Mouse (Mus musculus): ENCODE results near the gene Rab6a. TPM values are rescaled to one million over a fixed set of nuclear protein-coding genes. Genes with fewer than 3 reads are reported as not detected.

The Rab6a gene
- polyA plus RNA-seq, 1 experiment from 2014 or later: 122 TPM

GRCm38 (mm10) chr7:100678948-100679880, 72.0 kb downstream of the Rab6a start:
- Histone ChIP-seq H3K27me3 (replicated peaks; ENCODE audit: control insufficient read depth, insufficient read depth, low read length) (no peaks in the 10 kb centered on the region), H3K4me2 (replicated peaks; ENCODE audit: low read depth) (peak overlapping the region; percentile 25; the same call in 1 of the 2 replicates), H3K36me3 (ENCODE audit: control insufficient read depth, insufficient read depth) (no peaks in the 10 kb centered on the region), H3K27ac (ENCODE audit: low read depth, low read length) (no peak overlapping the region), H3K9ac (ENCODE audit: low read depth, low read length) (no peak overlapping the region), H3K4me1 (replicated peaks; ENCODE audit: control insufficient read depth, insufficient read depth, low read length) (no peaks in the 10 kb centered on the region), H3K9me3 (ENCODE audit: control insufficient read depth) (no peaks in the 10 kb centered on the region), H3K4me3 (ENCODE audit: low read depth, low read length) (no peak overlapping the region)
- 0 out of 2 replicates have a peak, but pooled peaks have one; percentile 19 for ATAC-seq
- TF ChIP-seq CTCF (IDR thresholded peaks at IDR 0.05; ENCODE audit: low read depth): no peak; the same call in 1 of the 2 replicates
- 50% methylated on average over 15 of the region's 15 CpGs for WGBS

GRCm38 (mm10) chr7:100681132-100681531, 73.9 kb downstream of the Rab6a start:
- H3K4me2 ChIP-seq (replicated peaks; ENCODE audit: low read depth): no peak overlapping the region
- no peaks in the 10 kb centered on the region for H3K4me1 ChIP-seq (replicated peaks; ENCODE audit: control insufficient read depth, insufficient read depth, low read length)
- 54% methylated on average over 5 of the region's 5 CpGs for WGBS
- no peaks in the 10 kb centered on the region for H3K9me3 ChIP-seq (ENCODE audit: control insufficient read depth)
- no peak overlapping the region for H3K4me3 ChIP-seq (ENCODE audit: low read depth, low read length)
- no peak overlapping the region for H3K27ac ChIP-seq (ENCODE audit: low read depth, low read length)
- no peak overlapping the region for H3K9ac ChIP-seq (ENCODE audit: low read depth, low read length)
- TF ChIP-seq CTCF (IDR thresholded peaks at IDR 0.05; ENCODE audit: low read depth): no peak
- H3K27me3 ChIP-seq (replicated peaks; ENCODE audit: control insufficient read depth, insufficient read depth, low read length): no peaks in the 10 kb centered on the region
- no peak for ATAC-seq
- H3K36me3 ChIP-seq (ENCODE audit: control insufficient read depth, insufficient read depth): no peaks in the 10 kb centered on the region

GRCm38 (mm10) chr7:100683241-100683640, 76.0 kb downstream of the Rab6a start:
- H3K9me3 ChIP-seq (ENCODE audit: control insufficient read depth): no peaks in the 10 kb centered on the region
- no peak for ATAC-seq
- no peak for TF ChIP-seq CTCF (IDR thresholded peaks at IDR 0.05; ENCODE audit: low read depth)

GRCm38 (mm10) chr7:100684081-100684480, 76.9 kb downstream of the Rab6a start:
- no peak for TF ChIP-seq CTCF (IDR thresholded peaks at IDR 0.05; ENCODE audit: low read depth)

More at GRCm38 (mm10) chr7:100683241-100683640, 76.0 kb downstream of the Rab6a start:
- Histone ChIP-seq H3K9ac (ENCODE audit: low read depth, low read length) (no peak overlapping the region), H3K4me2 (replicated peaks; ENCODE audit: low read depth) (no peak overlapping the region), H3K4me1 (replicated peaks; ENCODE audit: control insufficient read depth, insufficient read depth, low read length) (no peaks in the 10 kb centered on the region), H3K36me3 (ENCODE audit: control insufficient read depth, insufficient read depth) (no peaks in the 10 kb centered on the region), H3K4me3 (ENCODE audit: low read depth, low read length) (no peak overlapping the region), H3K27me3 (replicated peaks; ENCODE audit: control insufficient read depth, insufficient read depth, low read length) (no peaks in the 10 kb centered on the region), H3K27ac (ENCODE audit: low read depth, low read length) (no peak overlapping the region)
- WGBS: 96% methylated on average over 1 of the region's 1 CpGs

GRCm38 (mm10) chr7:100684538-100684937, 77.3 kb downstream of the Rab6a start:
- Histone ChIP-seq H3K36me3 (ENCODE audit: control insufficient read depth, insufficient read depth) (no peaks in the 10 kb centered on the region), H3K9me3 (ENCODE audit: control insufficient read depth) (no peaks in the 10 kb centered on the region), H3K4me2 (replicated peaks; ENCODE audit: low read depth) (no peak overlapping the region), H3K9ac (ENCODE audit: low read depth, low read length) (no peak overlapping the region), H3K27me3 (replicated peaks; ENCODE audit: control insufficient read depth, insufficient read depth, low read length) (no peaks in the 10 kb centered on the region), H3K4me1 (replicated peaks; ENCODE audit: control insufficient read depth, insufficient read depth, low read length) (no peaks in the 10 kb centered on the region), H3K4me3 (ENCODE audit: low read depth, low read length) (no peak overlapping the region), H3K27ac (ENCODE audit: low read depth, low read length) (no peak overlapping the region)
- TF ChIP-seq CTCF (IDR thresholded peaks at IDR 0.05; ENCODE audit: low read depth): peak; percentile 93
- 54% methylated on average over 7 of the region's 7 CpGs for WGBS
- no peak for ATAC-seq

More at GRCm38 (mm10) chr7:100684081-100684480, 76.9 kb downstream of the Rab6a start:
- 68% methylated on average over 5 of the region's 5 CpGs for WGBS
- Histone ChIP-seq H3K9ac (ENCODE audit: low read depth, low read length) (no peak overlapping the region), H3K9me3 (ENCODE audit: control insufficient read depth) (no peaks in the 10 kb centered on the region), H3K27me3 (replicated peaks; ENCODE audit: control insufficient read depth, insufficient read depth, low read length) (no peaks in the 10 kb centered on the region), H3K4me1 (replicated peaks; ENCODE audit: control insufficient read depth, insufficient read depth, low read length) (no peaks in the 10 kb centered on the region), H3K4me2 (replicated peaks; ENCODE audit: low read depth) (no peak overlapping the region), H3K36me3 (ENCODE audit: control insufficient read depth, insufficient read depth) (no peaks in the 10 kb centered on the region), H3K27ac (ENCODE audit: low read depth, low read length) (no peak overlapping the region), H3K4me3 (ENCODE audit: low read depth, low read length) (no peak overlapping the region)
- no peak for ATAC-seq

Data from intestine, postnatal 0 days (tissue).